Mouse (Mus musculus) spleen, postnatal 10 days (tissue): ENCODE data around the gene Ttc6.

Experiments
- DNase-seq, 2 experiments: peaks; one replicate each; pipeline ENCODE4 v3.0.0; 2021 to 2022; ENCODE audit warnings: low spot score in 2 of 2

The Ttc6 gene

GRCm38 (mm10) chr12:57662986-57663674 lies 99.2 kb downstream of the Ttc6 start:
- no peak for DNase-seq

- DNase-seq, result no peak
Observed at GRCm38 (mm10) chr12:57672414-57672813, 108.5 kb downstream of the Ttc6 start.

- no peak for DNase-seq
Observed at GRCm38 (mm10) chr12:57684967-57685423, 121.1 kb downstream of the Ttc6 start.

- DNase-seq, result no peak
Observed at GRCm38 (mm10) chr12:57709966-57710365, 146.1 kb downstream of the Ttc6 start.

GRCm38 (mm10) chr12:57764720-57765119 lies 200.8 kb downstream of the Ttc6 start:
- no peak for DNase-seq

- DNase-seq, result no peak
Observed at GRCm38 (mm10) chr12:57776290-57776997, 212.5 kb downstream of the Ttc6 start.

GRCm38 (mm10) chr12:57781926-57782325 lies 218.0 kb downstream of the Ttc6 start:
- no peak for DNase-seq

GRCm38 (mm10) chr12:57787471-57787870 lies 223.6 kb downstream of the Ttc6 start:
- peak in 1 of 2 experiments; percentile 13 for DNase-seq
